Mouse (Mus musculus): Measurements from ENCODE around the gene Gca. TPM values are rescaled to one million over a fixed set of nuclear protein-coding genes. Genes with fewer than 3 reads are reported as not detected.

The Gca gene
- polyA plus RNA-seq, 1 experiment from 2014 or later = 2.8 TPM

- H3K9ac ChIP-seq = peak within 1 kb of the TSS; percentile 35
- peak within 1 kb of the TSS; percentile 62 for H3K4me2 ChIP-seq (replicated peaks)
- H3K27me3 ChIP-seq = no peaks in the 10 kb centered on the region
- peak within 1 kb of the TSS; percentile 62 for H3K4me3 ChIP-seq (replicated peaks)
- under 1% methylated on average over 30 of the region's 30 CpGs for WGBS
- H3K27ac ChIP-seq (replicated peaks) = peak within 1 kb of the TSS; percentile 65
- H3K36me3 ChIP-seq = no peaks in the 10 kb centered on the region
- ATAC-seq (ENCODE audit: insufficient number of reproducible peaks, low FRiP score, low TSS enrichment, low read depth) = peak; percentile 76
- H3K9me3 ChIP-seq (replicated peaks) = no peaks in the 10 kb centered on the region
- 0 out of 2 replicates have a peak, but pooled peaks cover 8% of the 10 kb centered on the region for H3K4me1 ChIP-seq
Observed at GRCm38 (mm10) chr2:62646014-62646645, 18.0 kb upstream of the Gca start, which contains the start of gene Ifih1. Ifih1 (minus strand) TSS chr2:62646255.

DNA sequence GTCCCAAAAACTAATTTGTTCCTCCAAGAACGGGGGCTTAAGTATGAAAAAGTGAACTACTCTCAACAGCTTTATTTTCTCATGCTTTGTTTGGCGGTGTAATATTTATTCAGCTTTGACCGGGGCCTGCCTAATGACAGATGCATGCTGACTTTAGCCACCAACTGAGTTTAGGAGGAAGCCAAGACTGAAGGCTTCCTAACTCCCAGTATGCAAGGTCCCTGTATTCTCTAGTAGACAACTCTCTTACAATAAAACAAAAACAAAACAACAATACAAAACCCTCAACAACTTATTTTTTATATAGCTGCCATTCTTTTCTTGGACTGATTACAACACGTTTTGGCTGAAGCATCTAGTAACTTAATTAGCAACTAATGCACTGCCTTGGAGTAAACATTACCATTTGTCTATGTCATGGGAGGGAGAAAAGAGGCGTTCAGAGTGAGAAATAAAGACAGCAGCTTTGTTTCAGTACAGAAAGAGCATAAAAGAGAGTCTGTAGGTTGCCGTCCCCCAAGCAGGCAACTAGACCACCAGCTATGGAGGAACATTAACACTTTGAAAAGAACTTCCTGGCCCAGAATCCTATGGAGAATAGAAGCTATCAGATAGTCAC, 17.3 kb upstream of the Gca start:
- Histone ChIP-seq H3K9ac (no peak overlapping the region), H3K4me3 (replicated peaks) (peak overlapping the region; percentile 62), H3K27me3 (no peaks in the 10 kb centered on the region), H3K36me3 (no peaks in the 10 kb centered on the region), H3K9me3 (replicated peaks) (no peaks in the 10 kb centered on the region), H3K27ac (replicated peaks) (no peak overlapping the region), H3K4me1 (0 out of 2 replicates have a peak, but pooled peaks cover 8% of the 10 kb centered on the region), H3K4me2 (replicated peaks) (peak overlapping the region; percentile 62)
- ATAC-seq (ENCODE audit: insufficient number of reproducible peaks, low FRiP score, low TSS enrichment, low read depth) = no peak
- 24% methylated on average over 6 of the region's 6 CpGs for WGBS

GRCm38 (mm10) chr2:62651890-62652289, 12.2 kb upstream of the Gca start:
- no peaks in the 10 kb centered on the region for H3K4me1 ChIP-seq
- ATAC-seq (ENCODE audit: insufficient number of reproducible peaks, low FRiP score, low TSS enrichment, low read depth) = no peak
- H3K27me3 ChIP-seq = no peaks in the 10 kb centered on the region
- H3K9ac ChIP-seq = no peak overlapping the region
- H3K9me3 ChIP-seq (replicated peaks) = no peaks in the 10 kb centered on the region
- no peaks in the 10 kb centered on the region for H3K36me3 ChIP-seq
- no peak overlapping the region for H3K4me3 ChIP-seq (replicated peaks)
- WGBS = 73% methylated on average over 4 of the region's 4 CpGs
- no peak overlapping the region for H3K4me2 ChIP-seq (replicated peaks)
- H3K27ac ChIP-seq (replicated peaks) = no peak overlapping the region

GRCm38 (mm10) chr2:62652466-62652865, 11.6 kb upstream of the Gca start:
- 77% methylated on average over 4 of the region's 4 CpGs for WGBS
- no peak overlapping the region for H3K9ac ChIP-seq

GRCm38 (mm10) chr2:62654519-62655338, 9.4 kb upstream of the Gca start:
- no peak overlapping the region for H3K9ac ChIP-seq
- H3K27me3 ChIP-seq = no peaks in the 10 kb centered on the region
- WGBS = 48% methylated on average over 7 of the region's 7 CpGs
- no peak overlapping the region for H3K4me3 ChIP-seq (replicated peaks)
- H3K4me1 ChIP-seq = no peaks in the 10 kb centered on the region
- no peaks in the 10 kb centered on the region for H3K36me3 ChIP-seq
- no peak overlapping the region for H3K27ac ChIP-seq (replicated peaks)
- no peak for ATAC-seq (ENCODE audit: insufficient number of reproducible peaks, low FRiP score, low TSS enrichment, low read depth)
- H3K9me3 ChIP-seq (replicated peaks) = no peaks in the 10 kb centered on the region
- H3K4me2 ChIP-seq (replicated peaks) = no peak overlapping the region

More at GRCm38 (mm10) chr2:62652466-62652865, 11.6 kb upstream of the Gca start:
- Histone ChIP-seq H3K9me3 (replicated peaks) (no peaks in the 10 kb centered on the region), H3K4me3 (replicated peaks) (no peak overlapping the region), H3K4me2 (replicated peaks) (no peak overlapping the region), H3K27ac (replicated peaks) (no peak overlapping the region), H3K4me1 (no peaks in the 10 kb centered on the region), H3K36me3 (no peaks in the 10 kb centered on the region), H3K27me3 (no peaks in the 10 kb centered on the region)
- no peak for ATAC-seq (ENCODE audit: insufficient number of reproducible peaks, low FRiP score, low TSS enrichment, low read depth)

DNA sequence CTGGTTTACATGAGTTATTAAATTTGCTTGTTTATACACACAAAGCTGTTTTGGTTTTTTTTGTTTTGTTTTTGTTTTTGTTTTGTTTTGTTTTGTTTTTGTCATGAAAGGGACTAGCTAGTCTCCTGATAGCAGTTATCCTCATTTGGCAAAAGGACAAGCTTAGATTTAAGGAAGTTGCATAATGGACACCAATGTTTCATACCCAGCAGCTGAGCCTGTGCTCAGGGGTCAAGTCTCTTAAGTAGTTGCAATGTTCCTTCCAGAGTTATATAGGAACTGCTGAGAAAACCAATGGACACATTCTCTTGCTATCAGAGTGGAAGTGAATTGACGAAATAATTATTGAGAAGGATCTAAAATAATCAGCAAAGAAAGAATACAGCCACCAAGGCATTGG, 8.0 kb upstream of the Gca start:
- H3K4me3 ChIP-seq (replicated peaks) = no peak overlapping the region
- no peak overlapping the region for H3K27ac ChIP-seq (replicated peaks)
- H3K4me1 ChIP-seq = no peaks in the 10 kb centered on the region
- H3K27me3 ChIP-seq = no peaks in the 10 kb centered on the region
- H3K9ac ChIP-seq = no peak overlapping the region
- WGBS = 55% methylated on average over 1 of the region's 1 CpGs
- H3K36me3 ChIP-seq = no peaks in the 10 kb centered on the region
- ATAC-seq (ENCODE audit: insufficient number of reproducible peaks, low FRiP score, low TSS enrichment, low read depth) = no peak
- H3K9me3 ChIP-seq (replicated peaks) = no peaks in the 10 kb centered on the region
- no peak overlapping the region for H3K4me2 ChIP-seq (replicated peaks)

DNA sequence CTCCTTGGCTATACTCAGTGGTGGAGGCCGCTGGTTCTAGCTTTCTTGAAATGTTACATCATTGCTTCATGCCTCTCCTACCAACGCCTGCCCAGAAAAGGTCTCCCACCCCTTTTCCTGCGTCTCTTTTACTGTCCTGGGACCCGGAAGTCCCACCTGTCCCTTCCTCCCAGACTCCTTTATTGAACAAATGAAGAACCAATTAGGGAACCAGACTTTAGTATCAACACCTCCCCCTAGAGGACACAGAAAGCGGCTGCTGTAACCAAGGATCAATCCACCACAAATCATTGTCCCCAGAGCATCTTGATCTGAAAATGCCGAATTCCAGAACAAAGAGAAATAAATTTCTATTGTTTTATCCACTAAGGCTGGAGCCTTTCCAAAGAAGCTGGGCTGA, 3.5 kb upstream of the Gca start:
- Histone ChIP-seq H3K9ac (no peak overlapping the region), H3K27me3 (peaks cover 4% of the 10 kb centered on the region; the same call in 1 of the 2 replicates), H3K36me3 (no peaks in the 10 kb centered on the region), H3K4me2 (replicated peaks) (no peak overlapping the region), H3K4me1 (peaks cover 3% of the 10 kb centered on the region; the same call in 1 of the 2 replicates), H3K4me3 (replicated peaks) (no peak overlapping the region), H3K9me3 (replicated peaks) (no peaks in the 10 kb centered on the region), H3K27ac (replicated peaks) (no peak overlapping the region)
- WGBS = 48% methylated on average over 6 of the region's 6 CpGs
- no peak for ATAC-seq (ENCODE audit: insufficient number of reproducible peaks, low FRiP score, low TSS enrichment, low read depth)

DNA sequence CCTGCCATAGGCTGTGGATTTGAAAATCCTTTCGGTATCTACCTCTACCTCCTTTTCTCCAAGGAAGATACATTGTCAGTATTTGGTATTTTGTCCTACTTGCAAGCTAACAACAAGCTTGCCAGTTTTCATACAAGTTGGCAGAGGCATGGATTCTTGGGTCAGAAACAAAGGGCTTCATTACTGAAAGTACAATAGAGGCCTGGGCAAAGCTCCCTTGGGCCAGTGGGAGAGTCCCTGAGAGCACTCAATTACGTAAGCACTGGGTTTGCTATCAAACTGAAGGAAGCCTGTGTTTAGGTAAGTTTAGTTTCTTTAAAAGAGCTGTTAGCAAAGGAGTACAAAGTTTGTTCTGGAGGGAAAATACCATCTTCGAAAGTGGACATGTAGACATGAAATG, 1.5 kb upstream of the Gca start:
- no peaks in the 10 kb centered on the region for H3K36me3 ChIP-seq
- no peak overlapping the region for H3K4me3 ChIP-seq (replicated peaks)
- peaks cover 4% of the 10 kb centered on the region; the same call in 1 of the 2 replicates for H3K27me3 ChIP-seq
- 85% methylated on average over 3 of the region's 3 CpGs for WGBS
- H3K4me1 ChIP-seq = peaks cover 3% of the 10 kb centered on the region; the same call in 1 of the 2 replicates
- H3K4me2 ChIP-seq (replicated peaks) = no peak overlapping the region
- no peaks in the 10 kb centered on the region for H3K9me3 ChIP-seq (replicated peaks)
- no peak overlapping the region for H3K9ac ChIP-seq
- H3K27ac ChIP-seq (replicated peaks) = no peak overlapping the region
- ATAC-seq (ENCODE audit: insufficient number of reproducible peaks, low FRiP score, low TSS enrichment, low read depth) = no peak

DNA sequence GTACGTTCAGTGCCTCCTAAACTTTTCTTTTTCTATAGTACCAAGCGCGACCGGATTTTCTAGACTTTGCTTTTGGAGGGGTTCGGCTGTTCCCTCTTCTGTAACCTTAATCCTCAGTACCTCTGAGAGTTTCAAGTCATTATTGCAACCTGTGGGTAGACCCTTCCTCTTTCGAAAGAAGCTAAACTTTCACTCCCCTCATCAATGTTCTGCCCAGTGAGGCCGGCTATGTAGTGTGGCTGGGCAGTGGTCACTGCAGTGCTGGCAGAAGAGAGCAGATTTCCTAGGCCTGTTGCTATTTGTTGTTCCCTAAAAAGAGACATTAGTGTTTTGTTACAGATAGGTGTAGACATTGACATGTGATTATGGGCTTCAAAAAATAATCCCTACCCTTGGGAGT, 754 bp downstream of the Gca start:
- peaks cover 4% of the 10 kb centered on the region; the same call in 1 of the 2 replicates for H3K27me3 ChIP-seq
- H3K27ac ChIP-seq (replicated peaks) = no peak overlapping the region
- peak overlapping the region; percentile 60 for H3K4me3 ChIP-seq (replicated peaks)
- H3K9ac ChIP-seq = no peak overlapping the region
- WGBS = 57% methylated on average over 7 of the region's 7 CpGs
- peaks cover 3% of the 10 kb centered on the region; the same call in 1 of the 2 replicates for H3K4me1 ChIP-seq
- H3K4me2 ChIP-seq (replicated peaks) = peak overlapping the region; percentile 97
- H3K36me3 ChIP-seq = no peaks in the 10 kb centered on the region
- no peak for ATAC-seq (ENCODE audit: insufficient number of reproducible peaks, low FRiP score, low TSS enrichment, low read depth)
- no peaks in the 10 kb centered on the region for H3K9me3 ChIP-seq (replicated peaks)

- H3K4me2 ChIP-seq (replicated peaks) = no peak overlapping the region
- 42% methylated on average over 1 of the region's 1 CpGs for WGBS
- no peak overlapping the region for H3K27ac ChIP-seq (replicated peaks)
- peaks cover 3% of the 10 kb centered on the region; the same call in 1 of the 2 replicates for H3K4me1 ChIP-seq
- ATAC-seq (ENCODE audit: insufficient number of reproducible peaks, low FRiP score, low TSS enrichment, low read depth) = no peak
- H3K9me3 ChIP-seq (replicated peaks) = no peaks in the 10 kb centered on the region
- H3K4me3 ChIP-seq (replicated peaks) = no peak overlapping the region
- H3K36me3 ChIP-seq = no peaks in the 10 kb centered on the region
- peaks cover 4% of the 10 kb centered on the region; the same call in 1 of the 2 replicates for H3K27me3 ChIP-seq
- H3K9ac ChIP-seq = no peak overlapping the region
Observed at GRCm38 (mm10) chr2:62665536-62665935, 1.5 kb downstream of the Gca start.

DNA sequence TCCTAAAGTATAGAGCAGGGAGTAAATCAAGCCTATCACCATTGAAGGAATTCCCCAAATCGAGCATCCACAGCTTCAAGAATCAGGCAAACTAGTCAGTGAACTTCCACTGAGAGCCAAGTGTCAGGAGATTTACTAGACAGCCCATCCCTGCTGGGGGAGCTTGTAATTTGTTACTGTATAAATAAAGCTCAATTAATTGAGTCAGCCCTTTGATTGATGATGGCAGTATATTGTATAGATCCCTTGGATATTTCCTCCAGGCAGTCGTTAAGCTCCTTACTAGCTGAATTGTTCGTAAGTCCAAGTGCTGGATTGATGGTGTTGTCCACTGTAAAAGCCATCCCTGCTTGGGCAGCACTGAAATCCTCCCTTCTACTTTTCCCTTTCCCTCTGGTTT, 5.8 kb downstream of the Gca start:
- no peak for ATAC-seq (ENCODE audit: insufficient number of reproducible peaks, low FRiP score, low TSS enrichment, low read depth)
- Histone ChIP-seq H3K36me3 (no peaks in the 10 kb centered on the region), H3K9me3 (replicated peaks) (no peaks in the 10 kb centered on the region)

More for the DNA sequence above, 5.8 kb downstream of the Gca start:
- no peak overlapping the region for H3K4me2 ChIP-seq (replicated peaks)
- no peak overlapping the region for H3K4me3 ChIP-seq (replicated peaks)
- H3K4me1 ChIP-seq = no peaks in the 10 kb centered on the region
- no peak overlapping the region for H3K27ac ChIP-seq (replicated peaks)
- WGBS = 82% methylated on average over 3 of the region's 3 CpGs
- no peaks in the 10 kb centered on the region for H3K27me3 ChIP-seq
- H3K9ac ChIP-seq = no peak overlapping the region

Data from embryonic facial prominence, embryonic 15.5 days (tissue).